Mouse (Mus musculus): ENCODE results near the gene Ifnar2. TPM values are rescaled to one million over a fixed set of nuclear protein-coding genes. Genes with fewer than 3 reads are reported as not detected.

Gene Ifnar2
- total and polyA plus RNA-seq, 3 experiments = 33.1 to 34.9 (median 34.5) TPM

DNA sequence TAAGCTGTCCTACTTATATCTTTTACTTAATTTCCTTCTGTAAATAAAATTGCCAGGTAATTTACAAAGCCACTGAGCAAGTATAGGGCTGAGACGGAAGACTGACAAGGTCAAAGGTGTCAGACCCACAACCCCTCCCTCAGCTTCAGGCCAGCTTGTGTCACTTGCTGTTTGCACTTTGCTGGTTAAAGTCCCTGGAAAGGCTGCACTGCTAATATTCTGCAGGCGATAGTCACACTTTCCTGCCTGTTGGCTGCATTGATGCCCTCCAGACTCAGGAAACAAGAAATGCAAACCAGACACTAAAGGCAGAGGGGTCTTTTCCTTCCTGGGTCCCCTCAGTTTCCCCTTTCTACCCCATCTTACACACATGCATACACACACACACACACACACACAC lies 10.6 kb upstream of the Ifnar2 start:
- dilution Hi-C loops (cut with MboI; ENCODE audit: extremely low pct_ligation_motif_present, extremely low pct_unique_long_range_greater_than_20kb, low sequenced_read_pairs) = no loop called here
- no peak overlapping the region for H3K27ac ChIP-seq (ENCODE audit: insufficient read depth, low read depth)
- H3K4me1 ChIP-seq (ENCODE audit: control insufficient read depth in 1 of 2, insufficient read depth in 2 of 2) = peaks cover 22 to 50% of the 10 kb centered on the region in 2 experiments
- no peaks in the 10 kb centered on the region for H3K9me3 ChIP-seq (replicated peaks; ENCODE audit: low read length)
- H3K4me3 ChIP-seq (replicated peaks in 1 of 3; ENCODE audit: low read depth in 2 of 3, low read length in 2 of 3, poor library complexity in 1 of 3) = peak overlapping the region in 1 of 3 experiments; percentile 40
- TF ChIP-seq TCF12 (IDR thresholded peaks at IDR 0.05; ENCODE audit: low read depth, low read length) = no peak
- TF ChIP-seq MXI1 (IDR thresholded peaks at IDR 0.05; ENCODE audit: low read depth, low read length) = no peak
- TF ChIP-seq JUN (IDR thresholded peaks at IDR 0.05; ENCODE audit: insufficient read depth, low read depth, low read length) = no peak
- no peak for TF ChIP-seq NELFE (IDR thresholded peaks at IDR 0.05; ENCODE audit: low read depth, low read length)
- TF ChIP-seq USF2 (conservative IDR thresholded peaks at IDR 0.05; ENCODE audit: low read depth, low read length) = no peak
- no peak for TF ChIP-seq IRF4 (IDR thresholded peaks at IDR 0.05; ENCODE audit: low read depth, low read length)
- no peak for TF ChIP-seq USF1 (IDR thresholded peaks at IDR 0.05; ENCODE audit: low read depth, low read length)
- TF ChIP-seq SMC3 (IDR thresholded peaks at IDR 0.05; ENCODE audit: low read depth, low read length) = no peak
- TF ChIP-seq POLR2AphosphoS2 (IDR thresholded peaks at IDR 0.05; ENCODE audit: low read depth, low read length) = no peak
- TF ChIP-seq UBTF (IDR thresholded peaks at IDR 0.05; ENCODE audit: low read depth, low read length) = no peak
- H3K9ac ChIP-seq (ENCODE audit: insufficient read depth, low read depth) = no peak overlapping the region
- H3K27me3 ChIP-seq (replicated peaks) = no peaks in the 10 kb centered on the region
- H3K79me2 ChIP-seq (replicated peaks; ENCODE audit: control insufficient read depth, extremely low read depth, insufficient read depth, poor library complexity, severe bottlenecking) = no peaks in the 10 kb centered on the region
- H3K36me3 ChIP-seq (replicated peaks in 1 of 2; ENCODE audit: control insufficient read depth in 1 of 2, insufficient read depth in 1 of 2, low read length in 1 of 2) = no peaks in the 10 kb centered on the region
- H3K4me2 ChIP-seq (ENCODE audit: insufficient read depth, low read depth, poor library complexity, severe bottlenecking) = no peak overlapping the region
- in situ Hi-C loops (cut with MboI; ENCODE audit: low pct_ligation_motif_present, low pct_unique_long_range_greater_than_20kb, low sequenced_read_pairs) = loop anchor here (10.0 to 25.0 kb wide), 4 partner anchors 123 to 925 kb away; partner anchors contain the start of genes Ifnar1, Kcne2 and Tmem50b
- DNase-seq (ENCODE audit: extremely low read depth) = no peak

DNA sequence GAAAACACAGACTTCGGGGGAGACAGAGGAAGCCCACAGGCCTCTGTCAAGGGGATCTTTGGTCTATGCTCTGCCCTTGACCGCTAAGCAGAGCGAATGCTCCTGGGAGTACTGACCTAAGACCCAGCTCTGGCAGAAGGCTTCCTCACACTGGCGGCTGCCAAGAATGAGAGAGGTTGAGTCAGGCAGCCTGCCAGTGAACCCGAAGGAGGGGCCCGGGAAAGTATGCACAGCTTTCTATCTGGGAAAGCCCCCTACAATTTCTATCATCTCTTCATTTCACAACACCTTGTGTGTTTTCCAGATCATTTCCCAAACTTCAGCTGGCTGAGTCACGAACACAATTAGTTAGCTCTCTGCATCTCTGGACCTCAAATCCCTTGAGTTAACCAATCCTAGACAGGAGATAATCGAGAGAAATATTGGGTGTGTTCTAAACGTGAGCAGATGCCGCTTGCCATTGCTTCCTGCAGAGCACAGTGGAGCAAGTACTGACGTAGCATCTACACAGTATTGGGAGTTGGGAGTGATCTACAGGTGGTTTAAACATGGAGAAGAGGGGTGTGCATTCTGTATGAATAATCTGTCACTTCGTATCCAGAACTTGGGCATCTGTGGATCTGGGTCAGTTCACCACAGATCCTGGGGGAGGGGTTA lies 9.8 kb upstream of the Ifnar2 start:
- no peak overlapping the region for H3K9ac ChIP-seq (ENCODE audit: insufficient read depth, low read depth)
- no peak overlapping the region; the same call in 1 of the 2 replicates for H3K4me2 ChIP-seq (ENCODE audit: insufficient read depth, low read depth, poor library complexity, severe bottlenecking)
- TF ChIP-seq EP300 (IDR thresholded peaks at IDR 0.05; ENCODE audit: low read length) (0 out of 2 replicates have a peak, but pooled peaks have one; percentile 45), MXI1 (IDR thresholded peaks at IDR 0.05; ENCODE audit: low read depth, low read length) (no peak), MAX (IDR thresholded peaks at IDR 0.05; ENCODE audit: low read length) (no peak), SMC3 (IDR thresholded peaks at IDR 0.05; ENCODE audit: low read depth, low read length) (no peak; the same call in 1 of the 2 replicates), MAZ (IDR thresholded peaks at IDR 0.05; ENCODE audit: low read depth, low read length) (0 out of 2 replicates have a peak, but pooled peaks have one; percentile 1), ETS1 (conservative IDR thresholded peaks at IDR 0.05; ENCODE audit: low read depth, low read length) (peak; percentile 12; the same call in 1 of the 2 replicates), NRF1 (IDR thresholded peaks at IDR 0.05; ENCODE audit: low read depth, low read length) (peak; percentile 9; the same call in 1 of the 2 replicates), BHLHE40 (IDR thresholded peaks at IDR 0.05; ENCODE audit: low read depth, low read length) (peak; percentile 64), HCFC1 (IDR thresholded peaks at IDR 0.05; ENCODE audit: low read depth, low read length) (no peak), IRF4 (IDR thresholded peaks at IDR 0.05; ENCODE audit: low read depth, low read length) (peak; percentile 37; the same call in 1 of the 2 replicates)
- DNase-seq (ENCODE audit: extremely low read depth) = peak; percentile 44
- H3K36me3 ChIP-seq (replicated peaks in 1 of 2; ENCODE audit: control insufficient read depth in 1 of 2, insufficient read depth in 1 of 2, low read length in 1 of 2) = no peaks in the 10 kb centered on the region
- no peak overlapping the region for H3K27ac ChIP-seq (ENCODE audit: insufficient read depth, low read depth)
- dilution Hi-C loops (cut with MboI; ENCODE audit: extremely low pct_ligation_motif_present, extremely low pct_unique_long_range_greater_than_20kb, low sequenced_read_pairs) (no loop called here), in situ Hi-C loops (cut with MboI; ENCODE audit: low pct_ligation_motif_present, low pct_unique_long_range_greater_than_20kb, low sequenced_read_pairs) (loop anchor here (10.0 to 25.0 kb wide), 4 partner anchors 122 to 925 kb away; partner anchors contain the start of genes Ifnar1, Kcne2 and Tmem50b)
- H3K79me2 ChIP-seq (replicated peaks; ENCODE audit: control insufficient read depth, extremely low read depth, insufficient read depth, poor library complexity, severe bottlenecking) = no peaks in the 10 kb centered on the region
- H3K4me1 ChIP-seq (ENCODE audit: control insufficient read depth in 1 of 2, insufficient read depth in 2 of 2) = peaks cover 26 to 57% of the 10 kb centered on the region in 2 experiments
- H3K9me3 ChIP-seq (replicated peaks; ENCODE audit: low read length) = peaks cover 2% of the 10 kb centered on the region
- no peaks in the 10 kb centered on the region for H3K27me3 ChIP-seq (replicated peaks)
- peak overlapping the region in 1 of 3 experiments; percentile 40 for H3K4me3 ChIP-seq (replicated peaks in 1 of 3; ENCODE audit: low read depth in 2 of 3, low read length in 2 of 3, poor library complexity in 1 of 3)
